Mouse (Mus musculus): Measurements from ENCODE around the gene Dbi.

DNA sequence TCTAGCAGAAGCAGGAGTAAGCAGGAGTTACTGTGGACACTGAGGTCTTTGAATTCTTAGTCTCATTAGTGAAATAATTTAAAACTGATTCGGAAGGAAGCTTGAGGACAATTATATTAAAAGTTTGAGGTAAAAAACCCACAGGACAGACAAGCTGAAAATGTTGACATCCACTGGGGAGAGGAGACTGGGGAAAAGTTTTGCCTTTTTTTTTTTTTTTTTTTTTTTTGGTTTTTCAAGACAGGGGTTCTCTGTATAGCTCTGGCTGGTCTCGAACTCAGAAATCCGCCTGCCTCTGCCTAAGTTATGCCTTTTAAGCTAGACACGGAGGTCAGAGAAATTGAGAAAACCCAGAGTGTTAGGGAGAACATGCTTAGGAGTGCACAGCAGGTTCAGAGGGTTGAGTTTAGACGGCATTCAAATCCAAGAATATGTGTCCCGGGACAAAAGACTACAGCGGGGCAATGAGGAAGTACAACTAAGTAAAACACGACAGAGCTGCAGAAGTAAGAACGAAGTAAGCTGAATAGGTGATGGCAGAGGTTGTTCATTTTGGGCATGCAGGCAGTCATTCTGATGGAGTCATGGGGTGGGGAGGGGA is 1.2 kb upstream of the Dbi start:
- TF ChIP-seq CTCF (IDR thresholded peaks at IDR 0.05; ENCODE audit: control insufficient read depth, insufficient read depth, insufficient read length) (no peak), MYOG (IDR thresholded peaks at IDR 0.05; ENCODE audit: control insufficient read depth, extremely low read depth, insufficient read length) (no peak), CEBPB (IDR thresholded peaks at IDR 0.05; ENCODE audit: low read depth) (no peak)

Data from C2C12 (cell line).